ENCODE assay signal across 9 mouse cellular contexts in the genomic region with DNA sequence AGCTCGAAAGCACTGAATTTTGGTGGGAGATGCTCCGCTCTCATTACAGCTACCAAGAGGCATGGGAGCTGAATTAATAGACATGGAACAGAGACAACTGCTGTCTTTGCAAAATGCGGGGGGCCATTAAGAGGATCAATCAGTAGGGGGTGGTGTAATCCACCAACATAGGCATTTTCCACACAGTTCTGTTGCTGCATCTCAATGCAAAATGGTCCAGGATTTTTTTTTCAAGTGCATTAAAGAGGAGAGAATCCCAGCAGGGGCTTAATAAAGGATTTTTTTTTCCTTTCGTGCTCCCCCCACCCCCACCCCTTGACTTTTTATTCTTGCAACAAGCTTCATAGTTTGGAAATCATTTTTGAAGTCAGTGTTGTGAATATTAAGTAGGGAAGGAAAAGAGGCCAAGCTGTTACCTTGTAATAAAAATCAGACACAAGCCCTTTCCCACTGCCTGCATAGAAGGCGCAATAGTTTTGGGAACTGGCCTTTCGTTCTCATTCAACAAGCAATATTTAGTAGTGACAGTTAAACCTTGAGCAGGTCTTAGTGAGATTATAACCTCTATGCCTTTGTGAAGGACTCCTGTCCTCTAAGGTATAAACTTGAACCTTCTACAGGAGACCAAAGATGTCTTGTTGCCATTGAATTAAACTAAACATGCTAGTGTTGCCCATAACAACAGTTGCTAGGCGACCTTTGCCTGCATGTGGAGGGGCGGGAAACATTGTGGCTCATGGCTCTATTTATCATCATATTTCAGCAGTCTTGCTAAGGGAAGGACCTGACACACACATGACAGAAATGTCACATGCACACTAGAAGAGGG.
DNase-seq lines count a peak whose midpoint lies in the region; ATAC-seq lines count a peak whose summit lies in the region.
"Had no signal": no experiment of that assay in that cellular context is flagged by ENCODE, and none has a peak within 500 bp of the region (broad histone marks: within the 10 kb centered on the region; RNA-seq: fewer than 3 reads in every experiment).

No protein-coding gene starts in this region.

- H3K27me3 ChIP-seq in hindbrain, embryonic 14.5 days (ENCODE audit: control insufficient read depth, insufficient read depth, low read length) = no peaks in the 10 kb centered on the region
- peaks cover 8% of the 10 kb centered on the region for H3K27me3 ChIP-seq in midbrain, embryonic 14.5 days (ENCODE audit: control insufficient read depth, insufficient read depth, low read length)
- H3K27me3 ChIP-seq: liver, embryonic 15.5 days had no signal

- H3K4me3 ChIP-seq in hindbrain, embryonic 14.5 days (replicated peaks; ENCODE audit: low read length) = no peak overlapping the region
- no peak overlapping the region for H3K4me3 ChIP-seq in midbrain, embryonic 14.5 days (replicated peaks; ENCODE audit: low read depth, low read length)
- H3K4me3 ChIP-seq: liver, embryonic 15.5 days had no signal

- H3K4me1 ChIP-seq in hindbrain, embryonic 14.5 days (replicated peaks; ENCODE audit: control insufficient read depth, insufficient read depth, low read length) = peaks cover 16% of the 10 kb centered on the region
- peaks cover 19% of the 10 kb centered on the region for H3K4me1 ChIP-seq in midbrain, embryonic 14.5 days (ENCODE audit: control insufficient read depth, insufficient read depth, low read length)
- H3K4me1 ChIP-seq: liver, embryonic 15.5 days had no signal

- H3K36me3 ChIP-seq in hindbrain, embryonic 14.5 days (replicated peaks; ENCODE audit: control insufficient read depth, insufficient read depth) = no peaks in the 10 kb centered on the region
- H3K36me3 ChIP-seq in midbrain, embryonic 14.5 days (ENCODE audit: control insufficient read depth, insufficient read depth, low read length) = no peaks in the 10 kb centered on the region
- H3K36me3 ChIP-seq: liver, embryonic 15.5 days had no signal

- no peak overlapping the region for H3K9ac ChIP-seq in hindbrain, embryonic 14.5 days
- H3K9ac ChIP-seq in midbrain, embryonic 14.5 days (replicated peaks; ENCODE audit: low read length) = no peak overlapping the region
- H3K9ac ChIP-seq: liver, embryonic 15.5 days had no signal

- peak; percentile 78 for ATAC-seq in hindbrain, embryonic 14.5 days (ENCODE audit: low FRiP score)
- ATAC-seq in midbrain, embryonic 14.5 days (ENCODE audit: low FRiP score, low TSS enrichment) = peak; percentile 79; the same call in 1 of the 2 replicates

- DNase-seq in adrenal gland, postnatal 36 days = peak; percentile 7 to 20
- DNase-seq in embryo, embryonic 11.5 days (ENCODE audit: low read depth, low spot score) = peak; percentile 14
- peak; percentile 74 for DNase-seq in hindbrain, embryonic 14.5 days (ENCODE audit: low spot score)
- DNase-seq in midbrain, embryonic 14.5 days = peak; percentile 87
- no peak for DNase-seq in thymus, adult 18-20 months
- DNase-seq in gastrocnemius, adult 8-10 months (ENCODE audit: low spot score in 2 of 2) = no peak
- DNase-seq in urinary bladder, postnatal 36 days (ENCODE audit: low spot score in 2 of 2) = no peak
- no peak for DNase-seq in lung, adult 18-20 months

- 30% methylated on average over 8 of the region's 8 CpGs for WGBS in hindbrain, embryonic 14.5 days
- 15% methylated on average over 8 of the region's 8 CpGs for WGBS in midbrain, embryonic 14.5 days

- no peaks in the 10 kb centered on the region for H3K9me3 ChIP-seq in hindbrain, embryonic 14.5 days (ENCODE audit: control insufficient read depth, low read length)
- H3K9me3 ChIP-seq in midbrain, embryonic 14.5 days (ENCODE audit: control insufficient read depth, low read length) = no peaks in the 10 kb centered on the region
- H3K9me3 ChIP-seq: liver, embryonic 15.5 days had no signal

- peak overlapping the region; percentile 26 for H3K27ac ChIP-seq in hindbrain, embryonic 14.5 days
- H3K27ac ChIP-seq in midbrain, embryonic 14.5 days (replicated peaks; ENCODE audit: low read depth, low read length) = peak overlapping the region; percentile 68
- H3K27ac ChIP-seq: liver, embryonic 15.5 days had no signal

- no peak overlapping the region for H3K4me2 ChIP-seq in hindbrain, embryonic 14.5 days (replicated peaks)
- H3K4me2 ChIP-seq in midbrain, embryonic 14.5 days (ENCODE audit: low read length) = peak overlapping the region; percentile 23
- H3K4me2 ChIP-seq: liver, embryonic 15.5 days had no signal

Comparison
In these comparisons a context has a peak if more than half of its experiments do, and no peak if none do; other contexts are left out.
1. DNase-seq: peak in adrenal gland, postnatal 36 days (2 of 2), embryo, embryonic 11.5 days (single experiment), hindbrain, embryonic 14.5 days (single experiment) and midbrain, embryonic 14.5 days (single experiment); none in thymus, adult 18-20 months (0 of 2), gastrocnemius, adult 8-10 months (0 of 2), urinary bladder, postnatal 36 days (0 of 2) and lung, adult 18-20 months (0 of 2).